Mouse (Mus musculus): ENCODE measurements around the gene Pik3ap1.

GRCm38 (mm10) chr19:41262712-41263629, 121.9 kb downstream of the Pik3ap1 start:
- TF ChIP-seq POLR2A (IDR thresholded peaks at IDR 0.05; ENCODE audit: insufficient read depth, low read depth, low read length) (no peak; the same call in 1 of the 2 replicates), CTCF (IDR thresholded peaks at IDR 0.05; ENCODE audit: insufficient read depth, low read depth, low read length) (no peak)

Measured in olfactory bulb, adult 2 months (tissue).